Mouse (Mus musculus): ENCODE data around the gene Gm45713.
"Not testable (repeated sequence)": the region's sequence is repeated elsewhere in the genome, so short reads cannot be mapped to it uniquely, and the experiment has no call there.

The Gm45713 gene

GRCm38 (mm10) chr7:45141914-45142313 is 5.9 kb upstream of the Gm45713 start:
- DNase-seq (ENCODE audit: low spot score): no peak

GRCm38 (mm10) chr7:45141319-45141718 is 5.3 kb upstream of the Gm45713 start:
- DNase-seq (ENCODE audit: low spot score): no peak

GRCm38 (mm10) chr7:45139904-45140723 is 4.1 kb upstream of the Gm45713 start:
- no peak for DNase-seq (ENCODE audit: low spot score)

- DNase-seq (ENCODE audit: low spot score): peak; percentile 19
Observed at GRCm38 (mm10) chr7:45138403-45138802, 2.4 kb upstream of the Gm45713 start.

GRCm38 (mm10) chr7:45137171-45138006 is 1.4 kb upstream of the Gm45713 start:
- DNase-seq (ENCODE audit: low spot score): no peak

- no peak for DNase-seq (ENCODE audit: low spot score)
Observed at GRCm38 (mm10) chr7:45135370-45135769, 661 bp downstream of the Gm45713 start.

GRCm38 (mm10) chr7:45134544-45135026 is 1.4 kb downstream of the Gm45713 start:
- DNase-seq (ENCODE audit: low spot score): no peak

- DNase-seq (ENCODE audit: low spot score): no peak
Observed at GRCm38 (mm10) chr7:45133446-45134159, 2.4 kb downstream of the Gm45713 start.

- DNase-seq (ENCODE audit: low spot score): no peak
Observed at GRCm38 (mm10) chr7:45131850-45132249, 4.2 kb downstream of the Gm45713 start.

GRCm38 (mm10) chr7:45129776-45130512 is 6.1 kb downstream of the Gm45713 start:
- DNase-seq (ENCODE audit: low spot score): no peak

- peak; percentile 76 for DNase-seq (ENCODE audit: low spot score)
Observed at GRCm38 (mm10) chr7:45129318-45129717, 6.7 kb downstream of the Gm45713 start.

- peak; percentile 98 for DNase-seq (ENCODE audit: low spot score)
Observed at GRCm38 (mm10) chr7:45128624-45129246, 7.3 kb downstream of the Gm45713 start, which contains the start of gene Rpl13a. Rpl13a (minus strand) TSS chr7:45128761.

GRCm38 (mm10) chr7:45127700-45128224 is 8.3 kb downstream of the Gm45713 start:
- DNase-seq (ENCODE audit: low spot score): no peak

- peak; percentile 26 for DNase-seq (ENCODE audit: low spot score)
Observed at GRCm38 (mm10) chr7:45126844-45127699, 9.0 kb downstream of the Gm45713 start.

- no peak for DNase-seq (ENCODE audit: low spot score)
Observed at GRCm38 (mm10) chr7:45126147-45126843, 9.7 kb downstream of the Gm45713 start.

GRCm38 (mm10) chr7:45125649-45126048 is 10.4 kb downstream of the Gm45713 start:
- not testable (repeated sequence) for DNase-seq (ENCODE audit: low spot score)

- DNase-seq (ENCODE audit: low spot score): peak; percentile 38
Observed at GRCm38 (mm10) chr7:45125144-45125600, 10.9 kb downstream of the Gm45713 start.

GRCm38 (mm10) chr7:45124224-45125143 is 11.5 kb downstream of the Gm45713 start, which contains the start of gene Rps11:
Rps11 (minus strand) TSS chr7:45124439.
- DNase-seq (ENCODE audit: low spot score): peak; percentile 99

All from adipocyte (in vitro differentiated cells).